Mouse (Mus musculus) spleen, adult 2 months (tissue): ENCODE measurements around the gene Vav2.

Experiments
- CTCF ChIP-seq: fragments of 200-500 bp; IDR thresholded peaks from 2 replicates; pipeline ENCODE4 v1.5.1; 2011; ENCODE audit warnings: mild to moderate bottlenecking, inconsistent platforms; ENCODE audit not compliant: insufficient read depth, insufficient read length, insufficient replicate concordance; ENCODE audit errors: extremely low read depth
- POLR2A ChIP-seq: fragments of 200-500 bp; IDR thresholded peaks from 2 replicates; pipeline ENCODE4 v1.6.1; 2011; ENCODE audit warnings: low read depth, low read length, inconsistent platforms

- TF ChIP-seq CTCF (no peak), POLR2A (no peak)
Observed at GRCm38 (mm10) chr2:27381698-27382097, 45.1 kb downstream of the Vav2 start.
